Mouse (Mus musculus): ENCODE results near the gene Tie1.

GRCm38 (mm10) chr4:118537801-118538200 is 47.9 kb upstream of the Tie1 start:
- TF ChIP-seq CTCF (IDR thresholded peaks at IDR 0.05; ENCODE audit: borderline replicate concordance, extremely low read depth, insufficient read depth, insufficient read length): no peak
- no peak for TF ChIP-seq POLR2A (IDR thresholded peaks at IDR 0.05; ENCODE audit: borderline replicate concordance, extremely low read depth, insufficient read depth, insufficient read length, poor library complexity, severe bottlenecking)

Measured in brain, embryonic 14.5 days (tissue).